ENCODE assay signal across 11 mouse cellular contexts in genomic region chr2:122366706-122367105, GRCm38 (mm10). TPM values are rescaled to one million over a fixed set of nuclear protein-coding genes. Genes with fewer than 3 reads are reported as not detected.
DNase-seq lines count a peak whose midpoint lies in the region; ATAC-seq and TF ChIP-seq lines count a peak whose summit lies in the region.
"Had no signal": no experiment of that assay in that cellular context is flagged by ENCODE, and none has a peak within 500 bp of the region (broad histone marks: within the 10 kb centered on the region; RNA-seq: fewer than 3 reads in every experiment).

No protein-coding gene starts in this region.

- TF ChIP-seq CTCF in E14TG2a.4 (conservative IDR thresholded peaks at IDR 0.05; ENCODE audit: low read length), result no peak

- H3K9me3 ChIP-seq in heart, embryonic 11.5 days (replicated peaks; ENCODE audit: control insufficient read depth, low read length), result no peaks in the 10 kb centered on the region
- no peaks in the 10 kb centered on the region for H3K9me3 ChIP-seq in E14TG2a.4 (ENCODE audit: low read length)
- no peaks in the 10 kb centered on the region for H3K9me3 ChIP-seq in embryonic facial prominence, embryonic 12.5 days
- H3K9me3 ChIP-seq in limb, embryonic 13.5 days, result no peaks in the 10 kb centered on the region

- peaks cover 16% of the 10 kb centered on the region for H3K4me1 ChIP-seq in heart, embryonic 11.5 days (ENCODE audit: control insufficient read depth, insufficient read depth, low read length)
- H3K4me1 ChIP-seq in E14TG2a.4 (replicated peaks; ENCODE audit: low read depth, low read length), result peaks cover 70% of the 10 kb centered on the region
- peaks cover 33% of the 10 kb centered on the region for H3K4me1 ChIP-seq in embryonic facial prominence, embryonic 12.5 days
- H3K4me1 ChIP-seq in limb, embryonic 13.5 days, result peaks cover 31% of the 10 kb centered on the region

- H3K27me3 ChIP-seq in heart, embryonic 11.5 days (ENCODE audit: control insufficient read depth, insufficient read depth, low read length), result peaks cover 10% of the 10 kb centered on the region
- H3K27me3 ChIP-seq in E14TG2a.4 (ENCODE audit: insufficient read depth, low read length), result peaks cover 3% of the 10 kb centered on the region; the same call in 1 of the 2 replicates
- no peaks in the 10 kb centered on the region for H3K27me3 ChIP-seq in embryonic facial prominence, embryonic 12.5 days
- H3K27me3 ChIP-seq in limb, embryonic 13.5 days, result peaks cover 10% of the 10 kb centered on the region; the same call in 1 of the 2 replicates

- H3K36me3 ChIP-seq in heart, embryonic 11.5 days (ENCODE audit: control insufficient read depth, insufficient read depth, low read length), result no peaks in the 10 kb centered on the region
- H3K36me3 ChIP-seq in E14TG2a.4 (ENCODE audit: insufficient read depth, low read length), result peaks cover 34% of the 10 kb centered on the region
- H3K36me3 ChIP-seq in embryonic facial prominence, embryonic 12.5 days, result peaks cover 6% of the 10 kb centered on the region; the same call in 1 of the 2 replicates
- peaks cover 22% of the 10 kb centered on the region for H3K36me3 ChIP-seq in limb, embryonic 13.5 days

- no peak for DNase-seq in heart, postnatal 4 days
- no peak for DNase-seq in adrenal gland, adult (ENCODE audit: inconsistent age in 2 of 2, low spot score in 1 of 2)
- DNase-seq in heart, postnatal 25 days (ENCODE audit: low spot score), result no peak
- DNase-seq in ovary, postnatal 10 days (ENCODE audit: low spot score), result no peak
- DNase-seq: lung, adult 2 months; spleen, adult 18-20 months had no signal

- H3K9ac ChIP-seq in heart, embryonic 11.5 days (ENCODE audit: low read depth, low read length), result no peak overlapping the region
- 0 out of 2 replicates have a peak overlapping the region, but pooled peaks have one; percentile 90 for H3K9ac ChIP-seq in embryonic facial prominence, embryonic 12.5 days
- H3K9ac ChIP-seq in limb, embryonic 13.5 days, result peak overlapping the region; percentile 92

- ATAC-seq in heart, embryonic 11.5 days (replicated peaks; ENCODE audit: insufficient number of reproducible peaks, low FRiP score, low TSS enrichment), result no peak
- ATAC-seq in embryonic facial prominence, embryonic 12.5 days (ENCODE audit: insufficient number of reproducible peaks, insufficient read depth, low FRiP score, low TSS enrichment), result no peak
- ATAC-seq in limb, embryonic 13.5 days (ENCODE audit: low FRiP score, low read depth), result no peak

- 29% methylated on average over 5 of the region's 5 CpGs for WGBS in heart, embryonic 11.5 days (ENCODE audit: insufficient replicate concordance)
- 21% methylated on average over 5 of the region's 5 CpGs for WGBS in embryonic facial prominence, embryonic 12.5 days
- WGBS in limb, embryonic 13.5 days, result 30% methylated on average over 5 of the region's 5 CpGs

- no peak overlapping the region for H3K27ac ChIP-seq in heart, embryonic 11.5 days (ENCODE audit: low read depth, low read length)
- no peak overlapping the region for H3K27ac ChIP-seq in embryonic facial prominence, embryonic 12.5 days
- no peak overlapping the region for H3K27ac ChIP-seq in limb, embryonic 13.5 days

- H3K4me3 ChIP-seq in heart, embryonic 11.5 days (ENCODE audit: low read depth, low read length), result peak overlapping the region; percentile 77; the same call in 1 of the 2 replicates
- peak overlapping the region; percentile 88 for H3K4me3 ChIP-seq in E14TG2a.4 (replicated peaks; ENCODE audit: low read length)
- H3K4me3 ChIP-seq in embryonic facial prominence, embryonic 12.5 days, result peak overlapping the region; percentile 94; the same call in 1 of the 2 replicates
- peak overlapping the region; percentile 92 for H3K4me3 ChIP-seq in limb, embryonic 13.5 days

- intact Hi-C loops in heart, postnatal 25 days (cut with DNase I), result loop anchor here (10.0 kb wide), 1 partner anchor 172 kb away; no protein-coding TSS in a partner anchor

- peak overlapping the region; percentile 91 for H3K4me2 ChIP-seq in heart, embryonic 11.5 days
- peak overlapping the region; percentile 81 for H3K4me2 ChIP-seq in embryonic facial prominence, embryonic 12.5 days (replicated peaks)
- H3K4me2 ChIP-seq in limb, embryonic 13.5 days (replicated peaks), result peak overlapping the region; percentile 88

RNA-seq across cellular contexts. Expression of gene Shf, which starts 2.3 kb away (rescaled TPM):
- polyA plus RNA-seq in heart, embryonic 11.5 days (2014; fragmentation: Nextera tagmentation; extraction: Ambion mirVana), result 3.7 and 3.8 TPM in 2 replicates
- total RNA-seq in heart, postnatal 4 days (2021), result 10 to 100 TPM; 10.1 to 11.3 TPM
- 6.5 and 6.9 TPM in 2 replicates for polyA plus RNA-seq in embryonic facial prominence, embryonic 12.5 days (2016; fragmentation: Nextera tagmentation; extraction: Ambion mirVana)
- polyA plus RNA-seq in limb, embryonic 13.5 days (2015; fragmentation: Nextera tagmentation; extraction: Ambion mirVana), result 4.2 and 6.0 TPM in 2 replicates
- 1 to 10 TPM; 3.7 to 6.6 TPM for total RNA-seq in heart, postnatal 25 days (2021)

RNA-seq across cellular contexts. Expression of gene Duox1, which starts 51.2 kb away (rescaled TPM):
- polyA plus RNA-seq in heart, embryonic 11.5 days (2014; fragmentation: Nextera tagmentation; extraction: Ambion mirVana), result not detected in 2 replicates
- total RNA-seq in heart, postnatal 4 days (2021), result not detected
- polyA plus RNA-seq in embryonic facial prominence, embryonic 12.5 days (2016; fragmentation: Nextera tagmentation; extraction: Ambion mirVana), result 0.24 and 0.32 TPM in 2 replicates
- 0.74 and 0.87 TPM in 2 replicates for polyA plus RNA-seq in limb, embryonic 13.5 days (2015; fragmentation: Nextera tagmentation; extraction: Ambion mirVana)
- under 1 TPM; 0.20 to 0.23 TPM for total RNA-seq in heart, postnatal 25 days (2021)

RNA-seq across cellular contexts. Expression of gene Duoxa1, which starts 53.2 kb away (rescaled TPM):
- polyA plus RNA-seq in heart, embryonic 11.5 days (2014; fragmentation: Nextera tagmentation; extraction: Ambion mirVana), result not detected in 2 replicates
- total RNA-seq in heart, postnatal 4 days (2021), result not detected
- polyA plus RNA-seq in embryonic facial prominence, embryonic 12.5 days (2016; fragmentation: Nextera tagmentation; extraction: Ambion mirVana), result 0.55 and 0.70 TPM in 2 replicates
- 1.7 and 3.5 TPM in 2 replicates for polyA plus RNA-seq in limb, embryonic 13.5 days (2015; fragmentation: Nextera tagmentation; extraction: Ambion mirVana)
- total RNA-seq in heart, postnatal 25 days (2021), result under 1 TPM; 0.28 to 0.29 TPM
- polyA plus RNA-seq: frontal cortex, adult 2 months had no signal

RNA-seq across cellular contexts. Expression of gene Slc28a2, which starts 59.6 kb away (rescaled TPM):
- polyA plus RNA-seq in heart, embryonic 11.5 days (2014; fragmentation: Nextera tagmentation; extraction: Ambion mirVana), result 0.27 TPM in 2 replicates
- total RNA-seq in heart, postnatal 4 days (2021), result 10 to 100 TPM; 18.9 to 19.1 TPM
- polyA plus RNA-seq in embryonic facial prominence, embryonic 12.5 days (2016; fragmentation: Nextera tagmentation; extraction: Ambion mirVana), result 0.12 TPM in 1 of 2 replicates, not detected in the other
- polyA plus RNA-seq in limb, embryonic 13.5 days (2015; fragmentation: Nextera tagmentation; extraction: Ambion mirVana), result 0.15 and 0.29 TPM in 2 replicates
- 10 to 100 TPM; 18.8 to 23.8 TPM for total RNA-seq in heart, postnatal 25 days (2021)
